Mouse (Mus musculus): Measurements from ENCODE around the gene Nabp2. TPM values are rescaled to one million over a fixed set of nuclear protein-coding genes. Genes with fewer than 3 reads are reported as not detected.

Nabp2 gene
- polyA plus RNA-seq, 1 experiment: 87.6 TPM

- Histone ChIP-seq H3K4me3 (ENCODE audit: insufficient read depth, low read depth, low read length) (peak overlapping the region; percentile 68), H3K27ac (replicated peaks; ENCODE audit: low read depth, low read length) (peak overlapping the region; percentile 85), H3K4me1 (ENCODE audit: control insufficient read depth, insufficient read depth, insufficient read length, low read length) (peaks cover 8% of the 10 kb centered on the region)
Measured at GRCm38 (mm10) chr10:128409692-128410559, 1.4 kb downstream of the Nabp2 start.

- peaks cover 8% of the 10 kb centered on the region for H3K4me1 ChIP-seq (ENCODE audit: control insufficient read depth, insufficient read depth, insufficient read length, low read length)
- 0 out of 2 replicates have a peak overlapping the region, but pooled peaks have one; percentile 2 for H3K27ac ChIP-seq (replicated peaks; ENCODE audit: low read depth, low read length)
- H3K4me3 ChIP-seq (ENCODE audit: insufficient read depth, low read depth, low read length): peak overlapping the region; percentile 68
Measured at GRCm38 (mm10) chr10:128408591-128409535, 2.4 kb downstream of the Nabp2 start.

GRCm38 (mm10) chr10:128403931-128404330 lies 7.4 kb downstream of the Nabp2 start:
- peaks cover 3% of the 10 kb centered on the region; the same call in 1 of the 2 replicates for H3K4me1 ChIP-seq (ENCODE audit: control insufficient read depth, insufficient read depth, insufficient read length, low read length)
- H3K4me3 ChIP-seq (ENCODE audit: insufficient read depth, low read depth, low read length): no peak overlapping the region
- H3K27ac ChIP-seq (replicated peaks; ENCODE audit: low read depth, low read length): no peak overlapping the region

GRCm38 (mm10) chr10:128401638-128402037 lies 9.7 kb downstream of the Nabp2 start:
- Histone ChIP-seq H3K4me3 (ENCODE audit: insufficient read depth, low read depth, low read length) (no peak overlapping the region), H3K4me1 (ENCODE audit: control insufficient read depth, insufficient read depth, insufficient read length, low read length) (no peaks in the 10 kb centered on the region), H3K27ac (replicated peaks; ENCODE audit: low read depth, low read length) (no peak overlapping the region)

- Histone ChIP-seq H3K4me3 (ENCODE audit: insufficient read depth, low read depth, low read length) (no peak within 1 kb of the TSS), H3K4me1 (ENCODE audit: control insufficient read depth, insufficient read depth, insufficient read length, low read length) (no peaks in the 10 kb centered on the region), H3K27ac (replicated peaks; ENCODE audit: low read depth, low read length) (no peak within 1 kb of the TSS)
Measured at GRCm38 (mm10) chr10:128401056-128401455, 10.2 kb downstream of the Nabp2 start, which contains the start of gene Slc39a5. Gene Slc39a5, minus strand, starts transcription at chr10:128401229.

- Histone ChIP-seq H3K4me3 (ENCODE audit: insufficient read depth, low read depth, low read length) (no peak overlapping the region), H3K27ac (replicated peaks; ENCODE audit: low read depth, low read length) (no peak overlapping the region)
Measured at GRCm38 (mm10) chr10:128400338-128400737, 11.0 kb downstream of the Nabp2 start.

GRCm38 (mm10) chr10:128397466-128397865 lies 13.8 kb downstream of the Nabp2 start:
- Histone ChIP-seq H3K4me1 (ENCODE audit: control insufficient read depth, insufficient read depth, insufficient read length, low read length) (no peaks in the 10 kb centered on the region), H3K4me3 (ENCODE audit: insufficient read depth, low read depth, low read length) (no peak overlapping the region), H3K27ac (replicated peaks; ENCODE audit: low read depth, low read length) (no peak overlapping the region)

More at GRCm38 (mm10) chr10:128400338-128400737, 11.0 kb downstream of the Nabp2 start:
- H3K4me1 ChIP-seq (ENCODE audit: control insufficient read depth, insufficient read depth, insufficient read length, low read length): no peaks in the 10 kb centered on the region

- no peak overlapping the region for H3K4me3 ChIP-seq (ENCODE audit: insufficient read depth, low read depth, low read length)
- no peaks in the 10 kb centered on the region for H3K4me1 ChIP-seq (ENCODE audit: control insufficient read depth, insufficient read depth, insufficient read length, low read length)
- H3K27ac ChIP-seq (replicated peaks; ENCODE audit: low read depth, low read length): no peak overlapping the region
Measured at GRCm38 (mm10) chr10:128396716-128397264, 14.5 kb downstream of the Nabp2 start.

GRCm38 (mm10) chr10:128396017-128396673 lies 15.1 kb downstream of the Nabp2 start:
- Histone ChIP-seq H3K27ac (replicated peaks; ENCODE audit: low read depth, low read length) (no peak overlapping the region), H3K4me3 (ENCODE audit: insufficient read depth, low read depth, low read length) (no peak overlapping the region), H3K4me1 (ENCODE audit: control insufficient read depth, insufficient read depth, insufficient read length, low read length) (no peaks in the 10 kb centered on the region)

- H3K4me3 ChIP-seq (ENCODE audit: insufficient read depth, low read depth, low read length): no peak overlapping the region
- H3K27ac ChIP-seq (replicated peaks; ENCODE audit: low read depth, low read length): no peak overlapping the region
- no peaks in the 10 kb centered on the region for H3K4me1 ChIP-seq (ENCODE audit: control insufficient read depth, insufficient read depth, insufficient read length, low read length)
Measured at GRCm38 (mm10) chr10:128391850-128392249, 19.4 kb downstream of the Nabp2 start.

- H3K4me3 ChIP-seq (ENCODE audit: insufficient read depth, low read depth, low read length): no peak overlapping the region
- H3K4me1 ChIP-seq (ENCODE audit: control insufficient read depth, insufficient read depth, insufficient read length, low read length): no peaks in the 10 kb centered on the region
- no peak overlapping the region for H3K27ac ChIP-seq (replicated peaks; ENCODE audit: low read depth, low read length)
Measured at GRCm38 (mm10) chr10:128390366-128390765, 20.9 kb downstream of the Nabp2 start.

GRCm38 (mm10) chr10:128389570-128389969 lies 21.7 kb downstream of the Nabp2 start:
- no peak overlapping the region for H3K27ac ChIP-seq (replicated peaks; ENCODE audit: low read depth, low read length)
- no peak overlapping the region for H3K4me3 ChIP-seq (ENCODE audit: insufficient read depth, low read depth, low read length)
- H3K4me1 ChIP-seq (ENCODE audit: control insufficient read depth, insufficient read depth, insufficient read length, low read length): no peaks in the 10 kb centered on the region

GRCm38 (mm10) chr10:128388941-128389340 lies 22.4 kb downstream of the Nabp2 start:
- H3K4me3 ChIP-seq (ENCODE audit: insufficient read depth, low read depth, low read length): no peak overlapping the region
- H3K4me1 ChIP-seq (ENCODE audit: control insufficient read depth, insufficient read depth, insufficient read length, low read length): no peaks in the 10 kb centered on the region
- H3K27ac ChIP-seq (replicated peaks; ENCODE audit: low read depth, low read length): no peak overlapping the region

- no peak overlapping the region for H3K4me3 ChIP-seq (ENCODE audit: insufficient read depth, low read depth, low read length)
- no peak overlapping the region for H3K27ac ChIP-seq (replicated peaks; ENCODE audit: low read depth, low read length)
- no peaks in the 10 kb centered on the region for H3K4me1 ChIP-seq (ENCODE audit: control insufficient read depth, insufficient read depth, insufficient read length, low read length)
Measured at GRCm38 (mm10) chr10:128385902-128386301, 25.4 kb downstream of the Nabp2 start.
